Mouse (Mus musculus): Measurements from ENCODE around the gene Gm10217. TPM values are rescaled to one million over a fixed set of nuclear protein-coding genes. Genes with fewer than 3 reads are reported as not detected.

Gm10217 gene
- polyA plus RNA-seq (2012; rRNA removed; ENCODE audit: low replicate concordance): not detected in 2 replicates

GRCm38 (mm10) chr8:9863951-9864350, at the start of gene Gm10217:
Gene Gm10217, plus strand, starts transcription at chr8:9864251.

Other genes starting within 250 kb of the Gm10217 start
- 0.10 and 3.9 TPM in 2 replicates for gene Fam155a, start 93.1 kb upstream of the Gm10217 start, polyA plus RNA-seq (2012; rRNA removed; ENCODE audit: low replicate concordance)
- gene Lig4, start 113.4 kb downstream of the Gm10217 start, polyA plus RNA-seq (2012; rRNA removed; ENCODE audit: low replicate concordance): 2.6 and 2.7 TPM in 2 replicates
- 6.7 and 9.4 TPM in 2 replicates for gene Abhd13, start 113.5 kb downstream of the Gm10217 start, polyA plus RNA-seq (2012; rRNA removed; ENCODE audit: low replicate concordance)
- gene Tnfsf13b, start 142.2 kb downstream of the Gm10217 start, polyA plus RNA-seq (2012; rRNA removed; ENCODE audit: low replicate concordance): 2.8 and 8.4 TPM in 2 replicates